Mouse (Mus musculus): ENCODE measurements at regions not wholly inside any gene's neighbourhood (a gene's known extent, or its start where the extent isn't known, plus 50 kb on each side); places are given as distances from the start of the nearest gene placed in this dataset.

DNA sequence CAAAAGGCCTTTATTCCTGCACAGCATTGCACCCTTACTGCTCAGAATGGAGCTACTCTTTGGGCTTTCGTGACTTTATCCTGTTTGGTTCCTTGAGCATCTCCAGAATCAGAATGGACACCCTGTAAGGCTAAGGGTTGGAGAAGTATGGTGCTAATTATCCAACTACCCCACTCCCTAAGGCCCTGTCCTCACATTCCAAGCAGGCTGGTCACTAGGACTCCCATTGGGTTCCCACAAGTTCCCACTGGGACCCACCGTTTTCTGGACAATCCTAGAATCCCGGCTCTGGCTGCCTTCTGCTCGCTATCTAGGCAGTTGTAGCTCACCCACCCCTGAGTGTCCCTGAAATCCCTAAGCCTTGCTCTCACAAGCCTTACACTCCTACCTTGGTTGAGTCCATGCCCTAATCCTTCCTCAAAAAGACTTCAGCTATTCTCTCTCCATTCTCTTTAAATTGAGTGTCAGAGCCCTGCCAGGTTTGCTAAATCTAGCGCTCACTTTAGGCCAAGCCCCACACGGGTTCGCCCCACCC is 146.1 kb downstream of the Efcab1 start:
- TF ChIP-seq CTCF (IDR thresholded peaks at IDR 0.05; ENCODE audit: extremely low read depth, insufficient read depth, low read length), result no peak
- no peak for TF ChIP-seq POLR2A (IDR thresholded peaks at IDR 0.05; ENCODE audit: extremely low read depth, insufficient read depth, low read length)
